Mouse (Mus musculus): ENCODE measurements at regions not wholly inside any gene's neighbourhood (a gene's known extent, or its start where the extent isn't known, plus 50 kb on each side); places are given as distances from the start of the nearest gene placed in this dataset.

DNA sequence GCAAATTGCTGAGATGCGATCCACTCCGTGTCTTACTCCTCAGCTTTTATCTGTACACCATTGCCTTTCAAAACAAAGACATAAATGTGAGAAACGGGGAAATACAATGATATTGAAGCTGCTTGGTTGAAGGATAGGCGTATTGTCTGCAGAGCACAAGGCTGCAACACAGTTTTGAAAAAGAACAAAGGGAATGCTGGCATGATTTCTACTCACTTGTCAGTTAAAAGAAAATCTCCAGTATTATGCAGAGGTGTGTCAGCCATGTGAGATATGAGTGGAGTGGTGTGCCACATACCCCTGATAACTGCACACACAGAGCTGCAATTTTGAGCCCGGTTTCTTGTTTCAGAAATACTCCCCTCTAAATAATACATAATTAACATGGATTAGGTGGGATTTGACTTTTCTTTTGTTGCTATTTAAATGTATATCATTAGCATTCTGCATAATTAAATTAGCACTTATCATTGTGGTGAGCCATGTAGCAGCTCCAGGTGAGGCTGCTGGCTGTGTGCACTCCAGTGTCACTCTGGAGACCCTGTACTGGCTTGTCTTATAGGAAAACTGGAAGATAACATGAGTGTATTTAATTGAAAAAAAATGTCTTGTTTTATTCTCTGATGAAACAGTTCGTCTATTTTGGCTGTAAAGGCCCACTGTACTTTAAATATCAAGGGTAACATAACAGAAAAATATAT, 133.2 kb upstream of the Flrt2 start:
- in situ Hi-C loops (cut with MboI, MseI), result no loop called here

DNA sequence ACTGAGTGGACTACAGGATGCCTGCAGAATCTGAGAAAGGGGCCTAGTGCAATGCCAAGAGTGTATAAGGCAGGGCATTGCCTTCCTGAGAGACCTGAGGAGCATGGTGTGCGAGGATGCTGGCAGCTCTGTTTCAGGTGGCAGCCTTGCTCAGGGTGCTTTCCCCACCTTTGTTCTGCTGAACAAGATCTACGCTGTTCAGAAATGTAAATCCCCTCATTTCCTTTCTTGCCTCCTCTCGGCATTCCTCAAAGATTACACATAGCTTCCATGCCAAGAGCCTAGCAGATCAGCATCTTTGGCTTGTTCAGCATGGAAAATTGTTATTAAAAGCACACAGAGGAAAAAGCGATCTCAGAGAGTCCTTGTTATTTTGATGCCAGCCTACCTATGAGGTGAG, 128.6 kb upstream of the Flrt2 start:
- in situ Hi-C loops (cut with MboI, MseI), result no loop called here

DNA sequence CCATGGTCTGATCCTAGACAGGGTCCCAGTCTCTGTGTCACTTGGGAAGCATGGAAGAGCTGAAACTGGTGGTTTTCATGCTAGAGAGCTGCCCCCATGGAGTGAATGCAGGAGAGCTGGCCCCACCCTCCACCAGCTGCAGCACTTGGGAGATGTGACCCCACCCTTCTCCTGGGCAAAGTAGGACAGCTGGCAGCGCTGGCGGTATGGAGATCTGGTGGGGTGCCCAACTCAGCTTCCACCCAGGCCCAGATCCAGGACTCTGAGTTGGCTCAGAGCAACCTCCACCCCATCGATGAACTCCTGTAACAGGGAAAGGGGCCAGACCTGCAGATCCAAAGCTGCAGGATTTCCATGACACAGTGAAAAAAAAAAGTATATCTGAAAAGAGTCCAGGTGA, 115.3 kb upstream of the Flrt2 start:
- in situ Hi-C loops (cut with MboI, MseI), result no loop called here

DNA sequence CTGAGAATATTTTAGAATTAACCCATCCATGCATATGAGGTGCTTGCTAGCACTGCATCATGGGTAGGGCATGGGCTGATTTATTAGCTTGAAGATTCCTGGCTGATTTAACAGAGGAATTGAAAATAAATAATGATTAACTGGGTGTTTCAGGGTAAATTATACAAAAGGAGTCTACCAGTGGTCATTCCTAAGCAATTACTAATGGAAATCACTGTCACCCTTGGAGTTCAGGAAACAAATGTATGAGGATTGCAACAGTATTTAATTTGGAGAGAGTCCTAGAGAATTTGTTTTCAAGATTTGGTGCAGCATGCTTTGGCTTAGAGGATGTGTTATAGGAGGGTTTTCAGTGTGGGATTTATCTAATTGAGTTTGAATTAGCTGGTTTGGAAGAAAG, 103.0 kb upstream of the Flrt2 start:
- in situ Hi-C loops (cut with MboI, MseI), result no loop called here

DNA sequence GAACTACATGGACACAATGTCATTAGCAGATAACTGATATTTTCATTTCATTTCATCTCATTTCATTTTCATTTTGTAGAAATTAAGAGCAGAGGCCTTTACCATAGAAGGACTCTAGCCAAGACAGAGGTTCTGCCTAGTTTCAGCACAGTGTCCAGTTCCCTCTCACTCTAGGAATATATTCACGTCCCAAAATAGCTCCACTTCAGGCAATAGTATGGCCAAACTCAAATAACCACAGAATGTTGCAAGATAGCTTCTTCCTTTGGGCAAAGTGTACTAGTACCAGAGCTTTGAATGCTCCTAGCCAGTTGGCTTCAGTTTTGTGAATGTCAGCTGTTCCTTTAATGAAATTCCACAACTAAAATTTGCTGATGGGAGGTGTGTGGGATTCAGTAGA, 72.7 kb upstream of the Flrt2 start:
- in situ Hi-C loops (cut with MboI, MseI), result loop anchor here (25.0 kb wide), 1 partner anchor 1168 kb away; no protein-coding TSS in a partner anchor

DNA sequence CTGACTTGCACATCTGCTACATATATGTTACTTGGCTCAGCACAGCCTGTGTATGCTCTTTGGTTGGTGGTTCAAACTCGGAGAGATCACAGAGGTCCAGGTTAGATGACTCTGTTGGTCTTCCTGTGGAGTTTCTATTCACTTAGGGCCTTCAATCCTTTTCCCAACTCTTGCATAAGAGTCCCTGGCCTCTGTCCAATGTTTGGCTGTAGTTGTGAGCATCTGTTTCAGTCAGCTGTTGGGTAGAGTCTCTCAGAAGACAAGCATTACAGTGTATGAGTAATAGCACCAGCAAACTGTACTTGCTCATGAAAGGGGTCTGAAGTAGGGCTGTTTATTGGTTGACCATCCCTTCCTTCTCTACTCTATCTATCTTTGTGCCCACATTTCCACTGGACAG, 61.0 kb upstream of the Flrt2 start:
- in situ Hi-C loops (cut with MboI, MseI), result loop anchor here (25.0 kb wide), 1 partner anchor 369 kb away; no protein-coding TSS in a partner anchor

DNA sequence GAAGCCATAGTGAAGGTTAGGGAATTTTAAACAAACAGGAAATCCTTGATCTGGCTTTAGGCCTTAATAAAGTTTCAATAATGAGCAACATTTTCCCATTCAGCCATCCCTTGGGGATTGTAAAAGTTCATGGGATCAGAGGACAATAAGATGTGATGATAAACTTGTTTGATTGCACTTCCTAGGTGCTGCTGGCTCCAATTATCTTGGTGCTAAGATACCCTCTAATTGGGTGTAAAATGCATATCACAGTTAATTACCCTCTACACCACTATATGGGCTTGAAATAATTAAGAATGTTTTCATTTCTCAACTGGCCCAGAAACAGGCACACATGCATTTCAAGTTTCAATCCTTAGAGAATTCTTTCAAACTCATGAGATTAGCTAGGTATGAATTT, 55.4 kb upstream of the Flrt2 start:
- in situ Hi-C loops (cut with MboI, MseI), result loop anchor here (25.0 kb wide), 1 partner anchor 374 kb away; no protein-coding TSS in a partner anchor

DNA sequence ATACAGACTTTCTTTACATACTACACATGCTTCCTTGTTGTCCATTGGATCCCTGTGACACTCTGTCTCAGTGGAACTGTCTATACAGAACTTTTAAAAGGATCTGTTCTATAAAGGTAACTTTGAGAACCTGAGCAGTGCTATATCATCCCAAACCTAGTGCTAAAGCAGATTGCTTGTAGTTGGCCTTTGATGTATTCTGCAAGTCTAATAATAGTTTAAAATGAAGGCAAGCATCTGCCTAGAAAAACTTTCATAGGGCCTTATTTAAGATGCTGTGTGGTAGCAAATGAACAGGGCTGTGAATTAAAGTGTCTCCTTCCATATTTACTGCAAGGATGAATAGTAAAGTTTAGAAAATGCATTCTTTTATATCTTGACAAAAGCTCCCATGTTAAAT, 52.1 kb upstream of the Flrt2 start:
- in situ Hi-C loops (cut with MboI, MseI), result loop anchor here (25.0 kb wide), 1 partner anchor 378 kb away; no protein-coding TSS in a partner anchor

DNA sequence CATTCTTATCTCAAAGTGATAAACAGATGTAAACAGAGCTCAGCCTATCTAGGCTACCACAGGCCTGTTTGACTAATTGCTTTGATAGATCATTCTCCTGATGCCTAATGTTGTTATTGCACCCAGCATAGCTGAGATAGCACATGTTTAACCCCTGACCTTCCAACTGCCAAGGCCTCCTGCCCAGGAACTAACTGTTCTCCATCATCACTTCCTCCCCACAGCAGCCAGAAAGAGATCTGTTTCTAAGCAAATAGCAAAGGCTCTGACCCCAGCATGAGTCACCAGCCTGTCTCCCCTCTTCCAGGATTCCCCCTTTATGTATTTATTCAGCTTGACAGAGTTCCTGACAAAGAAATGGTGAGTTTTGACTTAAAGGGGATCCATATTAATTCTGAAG, 50.4 kb upstream of the Flrt2 start:
- in situ Hi-C loops (cut with MboI, MseI), result loop anchor here (25.0 kb wide), 1 partner anchor 379 kb away; no protein-coding TSS in a partner anchor

Data from regulatory T cell (primary cell).